Mouse (Mus musculus) hindbrain, postnatal 0 days (tissue): ENCODE results near the gene Pld3. TPM values are rescaled to one million over a fixed set of nuclear protein-coding genes. Genes with fewer than 3 reads are reported as not detected.

Source experiments
- ATAC-seq: fragments of 200-750 bp; cut with Nextera tagmentation; 2 replicates; pipeline ENCODE4 v1.8.0; 2017; ENCODE audit warnings: mild to moderate bottlenecking, moderate TSS enrichment, moderate library complexity
- DNase-seq: peaks from one replicate; pipeline ENCODE4 v3.0.0-alpha.2; 2015; ENCODE audit warnings: low spot score
- H3K27ac ChIP-seq: fragments of 300-500 bp; sonication (generic); 2 replicates; pipeline ENCODE4 v1.5.1; 2014; ENCODE audit warnings: mild to moderate bottlenecking
- H3K27me3 ChIP-seq: fragments of 300-500 bp; sonication (generic); 2 replicates; pipeline ENCODE4 v1.6.1; 2014; ENCODE audit warnings: low read length, mixed read lengths; ENCODE audit not compliant: insufficient read depth
- H3K36me3 ChIP-seq: fragments of 300-500 bp; sonication (generic); 2 replicates; pipeline ENCODE4 v1.6.1; 2014; ENCODE audit warnings: low read length, mixed read lengths; ENCODE audit not compliant: insufficient read depth
- H3K4me1 ChIP-seq: fragments of 300-500 bp; sonication (generic); 2 replicates; pipeline ENCODE4 v1.6.1; 2014; ENCODE audit warnings: antibody characterized with exemption, low read length, mixed read lengths; ENCODE audit not compliant: insufficient read depth
- H3K4me2 ChIP-seq: fragments of 300-500 bp; sonication (generic); 2 replicates; pipeline ENCODE4 v1.6.1; 2014; ENCODE audit warnings: low read depth, mild to moderate bottlenecking, low read length, moderate library complexity, mixed read lengths
- H3K4me3 ChIP-seq: fragments of 300-500 bp; sonication (generic); 2 replicates; pipeline ENCODE4 v1.5.1; 2014; ENCODE audit warnings: low read length
- H3K9ac ChIP-seq: fragments of 300-500 bp; sonication (generic); replicated peaks from 2 replicates; pipeline ENCODE4 v1.6.1; 2014; ENCODE audit warnings: mild to moderate bottlenecking, low read length, moderate library complexity, mixed read lengths
- H3K9me3 ChIP-seq: fragments of 300-500 bp; sonication (generic); 2 replicates; pipeline ENCODE4 v1.6.1; 2016; ENCODE audit warnings: low read length, mixed read lengths
- CTCF ChIP-seq: IDR thresholded peaks from 2 replicates; pipeline ENCODE4 v1.5.1; 2016; ENCODE audit warnings: antibody characterized with exemption, control low read depth, low read depth
- WGBS: fragments of 180-500 bp; shearing (Covaris S2); extraction: QIAGEN DNeasy Blood & Tissue Kit; methylation state at CpG from one replicate; pipeline ENCODE4 v1.1.7; 2014; 5-methylcytosine and 5-hydroxymethylcytosine counted together
- polyA plus RNA-seq: library from polyadenylated mRNA; unstranded; fragments of >200 nt; fragmentation: Nextera tagmentation; extraction: Ambion mirVana; gene quantifications from 2 replicates; pipeline ENCODE4 v1.2.1, GENCODE M21; 2015
- total RNA-seq: library from RNA; depleted of rRNA; stranded (reverse); fragments of >200 nt; gene quantifications from 2 replicates; pipeline ENCODE4 v1.2.3, GENCODE M21; 2014

Pld3 gene
- total and polyA plus RNA-seq, 2 experiments from 2014 or later: 287 to 307 TPM

DNA sequence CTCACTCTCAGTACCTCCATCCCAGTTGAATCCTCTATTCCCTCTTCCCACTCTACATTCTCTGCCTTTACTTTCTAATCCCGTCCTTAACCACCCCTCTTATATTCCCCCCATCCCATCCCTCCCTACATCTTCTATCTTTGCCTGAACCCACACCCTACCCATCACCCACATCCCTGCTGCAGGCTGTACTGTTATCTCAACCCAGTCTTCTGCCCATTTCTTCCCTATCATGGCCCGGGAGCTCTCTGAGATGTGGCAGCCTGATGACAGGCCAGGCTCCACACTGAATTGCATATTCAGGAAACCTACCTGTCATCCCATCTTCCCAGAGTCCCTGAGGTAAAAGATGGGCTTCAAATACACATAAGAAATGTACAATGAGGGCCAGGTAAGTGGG lies 14.2 kb downstream of the Pld3 start:
- Histone ChIP-seq H3K9ac (no peak overlapping the region), H3K4me3 (no peak overlapping the region), H3K27ac (no peak overlapping the region), H3K4me1 (peaks cover 7% of the 10 kb centered on the region; the same call in 1 of the 2 replicates), H3K4me2 (no peak overlapping the region), H3K27me3 (no peaks in the 10 kb centered on the region), H3K36me3 (peaks cover 43% of the 10 kb centered on the region), H3K9me3 (no peaks in the 10 kb centered on the region)
- no peak for DNase-seq
- ATAC-seq: no peak
- no peak for TF ChIP-seq CTCF
- 86% methylated on average over 2 of the region's 2 CpGs for WGBS

- H3K36me3 ChIP-seq: peaks cover 43% of the 10 kb centered on the region
- no peaks in the 10 kb centered on the region for H3K9me3 ChIP-seq
- no peak overlapping the region for H3K27ac ChIP-seq
- no peak for TF ChIP-seq CTCF
- no peak for ATAC-seq
- 94% methylated on average over 8 of the region's 8 CpGs for WGBS
- H3K9ac ChIP-seq: no peak overlapping the region
- H3K4me2 ChIP-seq: no peak overlapping the region
- H3K27me3 ChIP-seq: no peaks in the 10 kb centered on the region
- DNase-seq: no peak
- H3K4me1 ChIP-seq: peaks cover 7% of the 10 kb centered on the region; the same call in 1 of the 2 replicates
- H3K4me3 ChIP-seq: no peak overlapping the region
Observed at GRCm38 (mm10) chr7:27537998-27538397, 15.0 kb downstream of the Pld3 start.

DNA sequence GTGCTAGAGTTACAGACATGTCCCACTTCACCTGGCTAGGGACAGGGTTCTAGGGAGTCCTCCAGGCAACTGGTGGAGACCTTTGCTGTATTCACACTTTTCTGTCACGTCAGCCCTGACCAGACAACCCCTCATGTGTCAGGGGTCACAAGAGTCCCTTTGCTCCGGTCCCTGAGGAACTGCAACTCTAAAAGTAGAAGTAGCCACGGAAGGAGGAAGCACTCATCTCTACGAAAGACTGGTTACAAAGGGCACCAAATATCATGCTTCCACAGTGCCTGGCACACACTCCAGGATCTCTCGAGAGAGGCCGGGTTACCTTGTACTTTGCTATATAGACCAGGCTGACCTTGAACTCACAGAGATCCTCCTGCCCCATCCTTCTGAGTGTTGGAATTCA lies 16.4 kb downstream of the Pld3 start:
- no peak overlapping the region for H3K4me2 ChIP-seq
- H3K4me3 ChIP-seq: no peak overlapping the region
- H3K27ac ChIP-seq: no peak overlapping the region
- no peak overlapping the region for H3K9ac ChIP-seq
- peaks cover 53% of the 10 kb centered on the region for H3K36me3 ChIP-seq
- H3K9me3 ChIP-seq: no peaks in the 10 kb centered on the region
- H3K27me3 ChIP-seq: no peaks in the 10 kb centered on the region
- ATAC-seq (no peak), DNase-seq (no peak)
- no peak for TF ChIP-seq CTCF
- 91% methylated on average over 6 of the region's 6 CpGs for WGBS
- peaks cover 5% of the 10 kb centered on the region; the same call in 1 of the 2 replicates for H3K4me1 ChIP-seq

DNA sequence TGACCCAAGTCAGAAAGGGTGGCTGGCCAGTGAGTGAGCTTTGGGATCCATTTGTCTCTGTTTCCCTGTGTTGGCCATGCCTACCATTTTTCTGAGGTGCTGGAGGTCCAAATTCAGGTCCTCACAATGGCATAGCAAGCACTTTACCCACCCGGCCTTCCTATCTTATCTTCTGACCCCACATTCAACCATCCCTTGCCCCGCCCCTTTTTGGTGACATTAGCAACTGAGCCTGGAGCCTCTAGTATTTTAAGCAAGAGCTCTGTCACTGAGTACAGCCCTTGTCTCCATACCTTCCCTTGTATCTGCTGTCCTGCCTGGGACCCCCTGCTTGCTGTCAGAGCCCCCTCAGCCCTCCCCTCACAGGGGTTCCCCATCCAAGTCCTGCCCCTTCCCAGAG lies 17.6 kb downstream of the Pld3 start:
- ATAC-seq: no peak
- H3K27ac ChIP-seq: no peak overlapping the region
- H3K4me1 ChIP-seq: no peaks in the 10 kb centered on the region
- no peak overlapping the region for H3K9ac ChIP-seq
- no peak overlapping the region for H3K4me2 ChIP-seq
- no peak for DNase-seq
- no peaks in the 10 kb centered on the region for H3K27me3 ChIP-seq
- 92% methylated on average over 2 of the region's 2 CpGs for WGBS
- no peak overlapping the region for H3K4me3 ChIP-seq
- no peaks in the 10 kb centered on the region for H3K9me3 ChIP-seq
- TF ChIP-seq CTCF: no peak
- peaks cover 65% of the 10 kb centered on the region for H3K36me3 ChIP-seq

- H3K27me3 ChIP-seq: no peaks in the 10 kb centered on the region
- ATAC-seq (no peak), DNase-seq (no peak)
- H3K4me2 ChIP-seq: no peak overlapping the region
- H3K4me1 ChIP-seq: no peaks in the 10 kb centered on the region
- WGBS: 92% methylated on average over 9 of the region's 9 CpGs
- no peak overlapping the region for H3K4me3 ChIP-seq
- H3K36me3 ChIP-seq: peaks cover 49% of the 10 kb centered on the region
- TF ChIP-seq CTCF: no peak
- no peak overlapping the region for H3K27ac ChIP-seq
- H3K9ac ChIP-seq: no peak overlapping the region
- H3K9me3 ChIP-seq: no peaks in the 10 kb centered on the region
Observed at GRCm38 (mm10) chr7:27532480-27533050, 20.5 kb downstream of the Pld3 start.

DNA sequence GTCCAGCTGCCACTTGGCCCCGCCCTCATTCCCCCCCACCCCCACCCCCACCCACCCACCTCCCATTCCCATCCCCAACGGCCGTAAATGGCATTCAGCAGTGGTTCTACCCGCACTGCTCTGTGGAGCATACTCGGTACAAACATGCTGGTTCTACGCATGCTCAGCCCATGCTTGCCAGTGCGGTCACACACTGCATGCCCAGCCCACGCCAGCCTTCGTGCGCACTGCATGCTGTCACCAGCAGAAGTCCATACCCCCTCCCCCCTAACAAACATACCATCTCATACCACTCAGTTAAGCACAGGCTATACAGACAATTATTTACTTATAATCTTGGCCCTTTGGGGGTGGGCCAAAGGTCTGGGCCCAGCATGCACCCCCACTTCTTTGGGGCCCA lies 21.3 kb downstream of the Pld3 start:
- WGBS: 90% methylated on average over 10 of the region's 10 CpGs
- no peak overlapping the region for H3K9ac ChIP-seq
- H3K27me3 ChIP-seq: no peaks in the 10 kb centered on the region
- no peaks in the 10 kb centered on the region for H3K9me3 ChIP-seq
- peaks cover 40% of the 10 kb centered on the region for H3K36me3 ChIP-seq
- no peak overlapping the region for H3K4me2 ChIP-seq
- DNase-seq (no peak), ATAC-seq (no peak)
- no peak overlapping the region for H3K4me3 ChIP-seq
- H3K4me1 ChIP-seq: no peaks in the 10 kb centered on the region
- no peak for TF ChIP-seq CTCF
- no peak overlapping the region for H3K27ac ChIP-seq

GRCm38 (mm10) chr7:27530937-27531336 lies 22.1 kb downstream of the Pld3 start:
- Histone ChIP-seq H3K9ac (no peak overlapping the region), H3K36me3 (peaks cover 33% of the 10 kb centered on the region), H3K4me3 (no peak overlapping the region), H3K4me1 (no peaks in the 10 kb centered on the region), H3K9me3 (no peaks in the 10 kb centered on the region), H3K27ac (no peak overlapping the region), H3K27me3 (no peaks in the 10 kb centered on the region), H3K4me2 (no peak overlapping the region)
- DNase-seq (no peak), ATAC-seq (no peak)
- WGBS: 77% methylated on average over 3 of the region's 3 CpGs
- TF ChIP-seq CTCF: peak; percentile 36; the same call in 1 of the 2 replicates
